ENCODE assay signal across 20 mouse cellular contexts in genomic region chr13:31359353-31359752, GRCm38 (mm10).
A peak's percentile ranks its signal among the peaks of the same experiment; 100 is the strongest.
DNase-seq lines count a peak whose midpoint lies in the region; ATAC-seq and TF ChIP-seq lines count a peak whose summit lies in the region.
"Had no signal": no experiment of that assay in that cellular context is flagged by ENCODE, and none has a peak within 500 bp of the region (broad histone marks: within the 10 kb centered on the region; RNA-seq: fewer than 3 reads in every experiment).

No protein-coding gene starts in this region.

- ATAC-seq in kidney, embryonic 15.5 days (replicated peaks; ENCODE audit: low FRiP score), result no peak
- ATAC-seq: intestine, postnatal 0 days; Patski had no signal

- no peak overlapping the region for H3K4me3 ChIP-seq in kidney, adult 2 months (ENCODE audit: insufficient read depth, low read depth, low read length)
- H3K4me3 ChIP-seq in kidney, embryonic 15.5 days (replicated peaks), result no peak overlapping the region
- H3K4me3 ChIP-seq in lung, adult 2 months (replicated peaks; ENCODE audit: extremely low read depth, low read depth, low read length), result no peak overlapping the region
- H3K4me3 ChIP-seq: heart, embryonic 12.5 days; hindbrain, embryonic 12.5 days; myocyte had no signal

- 72% methylated on average over 4 of the region's 4 CpGs for WGBS in kidney, adult 2 months
- 89% methylated on average over 4 of the region's 4 CpGs for WGBS in kidney, embryonic 15.5 days
- WGBS in lung, adult 2 months, result 71% methylated on average over 4 of the region's 4 CpGs

- no peak overlapping the region for H3K4me2 ChIP-seq in kidney, embryonic 15.5 days
- H3K4me2 ChIP-seq: heart, embryonic 12.5 days; hindbrain, embryonic 12.5 days had no signal

- H3K4me1 ChIP-seq in kidney, adult 2 months (ENCODE audit: control insufficient read depth, insufficient read depth, low read length), result no peaks in the 10 kb centered on the region
- 0 out of 2 replicates have a peak, but pooled peaks cover 2% of the 10 kb centered on the region for H3K4me1 ChIP-seq in kidney, embryonic 15.5 days
- no peaks in the 10 kb centered on the region for H3K4me1 ChIP-seq in lung, adult 2 months (ENCODE audit: control insufficient read depth, insufficient read depth, low read length)
- H3K4me1 ChIP-seq: heart, embryonic 12.5 days had no signal

- TF ChIP-seq CTCF in kidney, adult 2 months (conservative IDR thresholded peaks at IDR 0.05; ENCODE audit: insufficient read depth, insufficient read length, low read depth, low read length), result no peak
- TF ChIP-seq CTCF in lung, adult 2 months (IDR thresholded peaks at IDR 0.05; ENCODE audit: insufficient read depth, low read length), result no peak

- no peaks in the 10 kb centered on the region for H3K27me3 ChIP-seq in kidney, adult 2 months (replicated peaks; ENCODE audit: control insufficient read depth, insufficient read depth, low read length)
- H3K27me3 ChIP-seq in kidney, embryonic 15.5 days, result no peaks in the 10 kb centered on the region; the same call in 1 of the 2 replicates
- H3K27me3 ChIP-seq: hindbrain, embryonic 12.5 days; Patski had no signal

- no peak overlapping the region for H3K9ac ChIP-seq in kidney, embryonic 15.5 days
- H3K9ac ChIP-seq: heart, embryonic 12.5 days; hindbrain, embryonic 12.5 days had no signal

- peak; percentile 44 for DNase-seq in kidney, adult 2 months
- DNase-seq in lung, adult 18-20 months, result peak; percentile 18 to 43
- no peak for DNase-seq in lung, adult 2 months
- peak; percentile 62 for DNase-seq in gonadal fat pad, adult 2 months (ENCODE audit: low read depth)
- peak; percentile 12 to 31 for DNase-seq in lung, postnatal 4 days
- no peak for DNase-seq in embryo, embryonic 10 days (ENCODE audit: low spot score)
- DNase-seq: adrenal gland, adult 8-10 months; cerebellum, adult 9-10 months; heart, adult 11 months; heart, postnatal 14 days; liver; midbrain, embryonic 14.5 days; right cerebral cortex, postnatal 14 days; thymus, postnatal 36 days had no signal

- TF ChIP-seq POLR2A in kidney, adult 2 months (IDR thresholded peaks at IDR 0.05; ENCODE audit: low read depth, low read length), result no peak
- no peak for TF ChIP-seq POLR2A in lung, adult 2 months (IDR thresholded peaks at IDR 0.05; ENCODE audit: borderline replicate concordance, extremely low read depth, low read depth, low read length)

- H3K9me3 ChIP-seq in kidney, embryonic 15.5 days (replicated peaks), result no peaks in the 10 kb centered on the region
- H3K9me3 ChIP-seq: heart, embryonic 12.5 days; hindbrain, embryonic 12.5 days had no signal

- no peak overlapping the region for H3K27ac ChIP-seq in kidney, adult 2 months (ENCODE audit: insufficient read depth, low read depth, low read length)
- no peak overlapping the region for H3K27ac ChIP-seq in kidney, embryonic 15.5 days
- H3K27ac ChIP-seq: hindbrain, embryonic 12.5 days had no signal

- H3K36me3 ChIP-seq in kidney, adult 2 months (ENCODE audit: control insufficient read depth, insufficient read depth, low read length), result no peaks in the 10 kb centered on the region
- no peaks in the 10 kb centered on the region for H3K36me3 ChIP-seq in kidney, embryonic 15.5 days
- H3K36me3 ChIP-seq: heart, embryonic 12.5 days; hindbrain, embryonic 12.5 days had no signal

Comparison
In these comparisons a context has a peak if more than half of its experiments do, and no peak if none do; other contexts are left out.
1. DNase-seq: peak in kidney, adult 2 months (single experiment), lung, adult 18-20 months (2 of 2), gonadal fat pad, adult 2 months (single experiment) and lung, postnatal 4 days (2 of 2); none in lung, adult 2 months (single experiment) and embryo, embryonic 10 days (single experiment).